Mouse (Mus musculus): Measurements from ENCODE around the gene Fam53a.

- no peak for TF ChIP-seq CTCF (IDR thresholded peaks at IDR 0.05; ENCODE audit: low read depth, low read length)
- no peak for TF ChIP-seq EP300 (IDR thresholded peaks at IDR 0.05; ENCODE audit: insufficient read depth, low read depth, low read length)
Observed at GRCm38 (mm10) chr5:33674439-33674838, 45.0 kb upstream of the Fam53a start.
